Mouse (Mus musculus): ENCODE measurements at regions not wholly inside any gene's neighbourhood (a gene's known extent, or its start where the extent isn't known, plus 50 kb on each side); places are given as distances from the start of the nearest gene placed in this dataset.

DNA sequence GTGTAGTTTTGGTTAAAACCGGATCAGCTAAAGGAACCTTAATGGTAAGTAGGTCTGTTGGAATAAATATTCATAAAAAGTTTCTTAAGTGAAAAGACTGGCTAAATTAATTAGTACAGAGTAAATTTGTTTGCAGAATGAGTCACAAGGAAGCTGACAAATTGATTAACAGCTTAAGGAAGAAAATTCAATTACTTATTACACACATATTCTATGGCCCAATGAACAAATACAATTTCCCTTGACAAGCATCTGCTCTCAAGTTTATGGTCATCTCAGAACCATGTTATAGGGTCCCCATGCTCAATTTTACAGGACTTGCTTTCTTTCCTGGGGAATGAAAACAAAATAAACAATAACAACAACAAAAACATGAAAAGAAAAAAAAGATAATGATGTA, 231.4 kb upstream of the Frg1 start:
- no peak for DNase-seq

DNA sequence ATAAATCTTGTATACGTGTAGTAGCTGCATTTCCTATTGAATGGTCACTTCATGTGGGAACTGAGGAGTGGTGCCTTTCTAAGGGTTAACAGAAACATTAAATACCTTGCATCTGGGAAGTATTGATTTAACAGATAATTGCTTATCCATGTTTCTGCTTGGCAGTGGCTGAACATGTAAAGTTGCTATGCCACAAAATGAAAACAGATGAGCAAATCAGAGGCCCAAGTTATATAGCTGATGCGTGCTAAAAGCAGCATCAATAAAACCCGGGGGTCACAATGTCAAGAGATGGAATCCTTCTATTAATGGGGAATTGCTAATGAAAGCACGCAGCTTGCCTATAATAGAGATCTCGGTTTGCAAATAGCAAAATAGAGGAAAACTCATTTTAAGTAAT, 227.8 kb upstream of the Frg1 start:
- DNase-seq: no peak

DNA sequence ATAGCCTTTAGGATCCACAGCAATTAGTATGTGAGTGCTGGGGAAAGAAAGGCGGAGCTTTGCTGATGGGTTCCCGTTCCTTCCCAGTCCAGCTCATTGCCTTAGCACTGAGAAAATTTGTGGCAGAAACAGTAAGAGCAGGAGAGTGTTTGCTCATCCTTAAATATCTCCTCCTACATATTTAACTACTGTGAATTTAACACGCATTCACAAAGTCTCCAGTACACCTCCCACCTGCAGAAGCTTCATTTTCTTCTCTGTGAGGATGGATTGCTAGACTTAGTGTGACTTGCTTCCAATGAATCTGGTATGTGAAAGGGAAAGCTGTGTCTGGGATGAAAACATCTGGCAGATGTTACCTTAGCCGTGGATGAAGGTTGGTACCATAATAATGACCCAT, 207.0 kb upstream of the Frg1 start:
- no peak for DNase-seq

DNA sequence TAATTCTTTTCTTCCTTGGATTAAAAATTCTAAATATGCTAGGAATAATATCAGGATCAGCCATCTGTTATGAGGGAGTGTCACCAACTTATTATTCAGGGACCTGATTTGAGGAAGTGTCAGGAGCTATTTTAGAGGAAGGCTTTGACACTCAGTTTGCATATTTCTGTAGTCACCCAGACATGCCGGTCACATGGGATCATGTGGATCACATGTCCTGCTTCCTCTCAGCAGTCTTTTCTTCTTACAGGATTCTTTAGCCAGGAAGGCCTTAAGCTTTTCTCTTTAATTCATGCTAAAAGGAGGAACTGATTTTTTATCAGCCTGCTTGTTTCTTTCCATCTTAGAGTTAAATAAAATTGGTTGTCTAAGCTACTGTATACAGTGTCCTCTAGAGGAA, 183.4 kb upstream of the Frg1 start:
- no peak for DNase-seq

DNA sequence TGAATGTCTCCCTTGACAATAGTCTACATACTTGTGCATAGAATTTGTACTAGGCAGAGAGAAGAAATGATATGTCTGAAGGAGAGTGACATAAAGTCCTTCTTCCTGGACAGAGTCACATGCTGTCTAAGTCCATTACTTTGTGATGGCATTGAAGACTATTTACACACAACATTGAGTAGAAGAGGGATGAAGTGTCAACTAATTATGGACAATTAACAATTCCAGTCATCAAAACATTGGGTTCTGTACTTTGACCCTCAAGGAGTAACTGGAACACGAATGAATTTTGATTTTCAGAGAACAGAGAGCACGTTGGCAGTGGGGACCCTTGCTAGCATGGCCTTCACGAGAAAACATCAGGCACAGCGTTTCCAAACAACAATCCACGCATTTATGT, 177.6 kb upstream of the Frg1 start:
- DNase-seq: no peak

DNA sequence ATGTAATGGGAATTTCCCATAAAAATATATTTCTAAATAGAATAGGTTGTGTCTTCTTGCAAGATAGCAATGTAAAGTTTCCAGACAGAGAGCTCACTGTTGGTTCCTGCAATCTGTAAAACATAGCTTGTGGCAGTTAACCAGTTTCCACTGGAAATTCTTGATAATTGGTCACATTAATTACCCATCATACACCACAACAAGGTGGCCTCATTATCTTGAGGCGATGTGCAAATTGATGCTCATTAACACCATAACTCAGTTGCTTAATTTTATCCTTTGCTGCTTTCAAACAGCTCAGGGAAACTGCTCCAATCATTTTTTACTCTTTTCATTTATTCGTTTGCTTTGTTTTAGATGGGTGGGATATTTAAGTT, 176.8 kb upstream of the Frg1 start:
- no peak for DNase-seq

DNA sequence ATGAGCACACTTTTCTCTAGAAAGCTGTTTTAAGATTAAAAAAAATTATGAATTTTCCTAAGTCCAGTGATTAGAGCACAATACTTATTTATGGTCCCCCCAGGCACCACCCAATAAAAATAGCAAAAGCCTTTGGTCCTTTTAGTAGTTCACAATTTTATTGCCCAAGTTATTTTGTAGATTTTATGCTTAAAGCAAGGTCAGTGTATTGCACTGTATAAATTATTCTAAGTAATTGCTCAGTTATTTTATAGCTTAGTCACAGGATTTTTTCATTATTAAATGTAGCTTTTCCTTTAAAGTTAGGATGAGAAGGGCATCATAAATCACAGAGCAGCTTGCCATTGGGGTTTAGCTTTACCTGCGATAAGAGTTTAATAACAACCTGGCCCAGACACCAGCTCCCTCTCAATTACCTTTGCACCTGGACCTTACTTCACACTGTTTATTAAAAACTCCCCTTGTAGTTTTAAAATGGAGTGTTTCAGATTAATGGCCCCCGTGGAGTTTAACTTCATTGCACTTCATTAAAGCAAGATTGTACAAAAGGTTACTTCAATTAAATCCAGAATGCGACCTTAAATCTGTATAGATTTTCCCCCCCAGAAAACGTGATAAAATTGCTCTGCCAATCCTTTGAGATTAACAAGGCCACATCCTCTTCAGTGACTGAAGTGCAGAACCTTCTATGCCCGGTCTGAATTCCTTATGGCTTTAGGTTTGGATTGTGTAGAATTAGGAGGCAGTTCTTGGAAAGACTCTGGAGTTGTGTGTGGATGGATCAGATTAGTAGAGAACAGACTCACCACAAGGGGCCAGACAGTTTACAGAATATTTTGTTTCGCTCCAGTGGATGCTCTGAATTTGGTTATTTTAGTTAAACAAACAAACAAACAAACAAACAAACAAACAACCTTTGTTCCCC, 176.1 kb upstream of the Frg1 start:
- no peak for DNase-seq

DNA sequence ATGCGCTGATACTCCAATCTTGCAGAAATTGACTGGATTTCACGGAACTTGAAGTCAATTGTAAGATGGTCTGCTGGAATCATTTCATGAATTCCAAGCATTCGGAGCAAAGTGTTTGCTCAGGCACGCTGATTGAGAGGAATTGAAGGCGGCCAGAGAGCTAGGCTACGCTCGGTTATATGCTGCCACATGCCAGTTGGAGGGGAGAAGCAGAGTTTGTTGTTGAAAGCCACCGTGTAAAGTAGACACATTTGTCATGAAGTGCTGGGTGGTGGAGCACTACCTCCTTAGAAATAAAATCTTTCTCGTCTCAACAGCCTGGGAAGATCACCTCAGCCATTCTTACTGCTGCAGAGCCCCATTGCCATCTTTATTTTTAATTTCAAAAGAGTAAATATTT, 175.3 kb upstream of the Frg1 start:
- DNase-seq: no peak

DNA sequence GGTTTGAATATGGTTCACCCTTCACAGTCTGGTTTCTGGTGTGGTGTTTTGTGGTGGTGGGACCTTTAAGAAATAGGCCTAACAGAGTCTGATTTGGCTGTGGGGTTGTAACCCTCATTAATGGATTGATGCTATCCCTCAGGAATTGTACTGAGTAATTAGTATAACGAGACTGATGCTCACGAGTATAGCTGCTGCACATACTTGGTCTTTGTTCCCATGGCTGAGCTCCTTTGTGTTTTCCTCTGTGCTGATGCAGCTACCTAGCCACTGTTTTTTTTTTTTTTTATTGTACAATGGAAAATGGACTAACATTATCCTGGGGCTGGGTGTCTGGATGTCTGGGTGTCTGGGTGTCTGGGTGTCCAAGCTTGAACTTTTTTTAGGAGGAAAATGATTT, 171.3 kb upstream of the Frg1 start:
- DNase-seq: no peak

DNA sequence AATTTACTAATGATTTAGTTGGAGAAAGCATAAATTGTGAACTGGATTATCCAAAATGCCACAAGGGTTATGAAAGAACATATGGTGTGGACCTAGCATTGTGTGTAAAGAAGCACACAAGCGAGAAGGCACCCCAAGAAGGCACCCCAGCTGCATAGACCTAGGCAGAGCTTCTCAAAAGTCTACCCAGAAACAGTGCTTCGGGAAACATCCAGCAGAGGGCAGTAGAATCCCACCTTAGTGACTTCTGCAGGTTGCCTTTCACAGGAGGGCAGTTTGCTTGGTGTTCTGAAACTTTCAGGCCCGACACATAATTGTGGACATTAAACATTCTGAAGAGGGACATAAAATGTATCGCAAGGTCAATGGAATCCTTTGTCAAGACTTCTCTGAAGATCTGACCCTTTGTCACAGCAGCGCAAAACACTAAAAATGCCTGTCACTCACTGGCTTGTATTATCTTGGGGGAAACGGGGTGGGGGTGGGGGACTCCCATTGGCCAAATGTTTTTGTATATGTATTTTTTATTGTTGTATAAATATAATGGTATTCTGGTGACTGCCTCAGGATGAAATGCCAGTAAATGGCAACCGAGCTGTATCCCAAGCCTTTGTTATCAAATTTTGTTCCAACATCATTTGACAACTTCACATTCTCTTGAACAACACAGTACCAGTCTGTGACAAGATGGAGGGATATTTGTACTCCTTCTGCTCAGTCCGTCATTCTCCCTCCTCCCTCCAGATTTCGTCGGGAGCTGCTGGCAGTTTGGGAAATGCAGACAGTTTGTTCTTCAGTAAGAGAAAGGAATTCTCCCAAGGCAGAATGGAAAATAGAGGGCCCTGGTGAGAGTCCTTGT, 156.4 kb upstream of the Frg1 start:
- peak; percentile 65 for DNase-seq

DNA sequence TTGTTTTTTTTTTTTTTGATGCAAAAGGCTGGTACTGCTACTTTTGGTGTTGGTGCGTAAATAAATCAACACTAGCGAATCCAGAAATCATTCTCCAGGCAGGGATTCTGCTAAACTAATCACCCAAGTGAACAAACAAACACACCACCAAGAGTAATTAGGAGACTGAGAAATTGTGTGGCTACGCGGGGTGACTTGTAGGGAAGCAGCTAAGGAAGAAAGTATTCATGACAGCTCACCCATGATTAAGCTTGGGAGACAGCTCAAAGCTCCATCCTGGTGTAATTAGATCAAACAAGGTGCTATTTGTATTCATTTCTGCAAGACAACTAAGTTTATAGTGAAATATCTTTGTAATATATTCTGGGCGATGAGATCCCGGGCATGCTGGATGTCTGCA, 153.7 kb upstream of the Frg1 start:
- no peak for DNase-seq

DNA sequence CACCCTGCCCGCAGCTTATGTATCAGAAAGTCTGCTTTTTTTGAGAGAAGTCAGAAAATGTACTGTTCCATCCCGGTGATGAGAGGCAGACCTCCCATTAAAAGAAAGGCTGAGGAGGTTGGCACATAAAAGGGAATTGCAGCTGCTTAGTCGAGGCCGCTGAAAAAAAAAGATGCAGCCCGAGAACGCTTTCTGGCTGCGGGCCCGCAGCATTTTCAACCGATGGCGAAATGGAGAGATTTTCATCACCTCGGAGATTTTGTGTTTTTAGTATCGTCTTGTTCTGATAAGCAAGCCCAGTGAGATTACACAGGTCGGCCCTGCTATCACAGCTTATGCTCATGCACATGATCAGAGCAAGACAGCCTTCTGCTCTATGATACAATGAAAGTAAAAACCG, 145.1 kb upstream of the Frg1 start:
- no peak for DNase-seq

DNA sequence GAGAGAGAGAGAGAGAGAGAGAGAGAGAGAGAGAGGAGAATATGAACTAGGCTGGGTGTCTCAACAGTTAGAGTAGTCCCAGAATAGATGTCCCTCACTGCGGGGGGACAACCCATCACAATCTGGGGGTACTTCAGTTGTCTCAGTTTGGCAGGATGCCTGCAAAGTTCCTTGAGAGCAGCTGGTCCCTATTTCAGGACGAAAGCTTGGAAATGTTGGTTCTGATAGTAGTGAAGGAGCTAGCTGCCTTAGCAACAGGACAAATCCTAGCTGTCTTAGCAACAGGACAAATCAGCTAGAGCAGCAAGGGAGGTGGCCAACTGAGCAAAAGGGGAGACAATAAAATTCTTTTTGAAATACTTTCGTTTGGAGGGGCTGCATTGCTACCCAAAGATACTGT, 139.9 kb upstream of the Frg1 start:
- no peak for DNase-seq

DNA sequence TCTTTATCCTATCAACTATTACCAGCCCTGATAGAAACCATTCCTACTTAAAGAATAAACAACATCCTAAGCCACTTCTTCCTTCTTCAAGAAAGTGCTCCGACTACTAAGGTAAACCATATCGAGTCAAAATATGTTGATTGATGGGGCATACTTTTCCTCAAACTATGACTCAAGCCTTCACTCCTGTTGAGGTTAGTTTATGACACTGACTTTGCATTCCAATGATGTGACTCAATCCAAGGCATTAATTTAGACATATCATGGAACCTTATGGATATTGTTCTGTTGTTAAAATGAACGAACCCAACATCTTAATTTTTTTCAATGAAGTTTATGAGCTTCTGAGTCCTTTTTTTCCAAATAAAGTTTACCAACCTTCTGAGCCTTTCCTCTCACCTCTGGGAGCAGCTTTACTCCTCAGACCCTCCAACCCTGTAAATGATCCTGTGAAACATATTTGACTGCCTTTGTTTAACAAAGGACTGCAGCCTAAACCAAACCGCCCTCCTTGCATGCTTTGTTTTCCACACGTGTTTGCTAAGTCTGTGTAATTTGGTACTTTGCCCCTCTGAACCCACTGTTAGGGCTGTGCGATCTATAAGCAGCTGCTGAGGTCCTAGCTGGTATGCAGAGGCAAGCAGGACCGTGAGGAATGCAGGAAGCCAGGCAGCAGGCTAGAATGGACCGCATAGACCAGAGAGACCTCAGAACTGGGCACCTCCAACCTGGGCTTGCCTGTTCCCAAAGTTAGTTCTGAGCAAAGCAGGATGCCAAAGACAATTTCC, 136.1 kb upstream of the Frg1 start:
- no peak for DNase-seq

DNA sequence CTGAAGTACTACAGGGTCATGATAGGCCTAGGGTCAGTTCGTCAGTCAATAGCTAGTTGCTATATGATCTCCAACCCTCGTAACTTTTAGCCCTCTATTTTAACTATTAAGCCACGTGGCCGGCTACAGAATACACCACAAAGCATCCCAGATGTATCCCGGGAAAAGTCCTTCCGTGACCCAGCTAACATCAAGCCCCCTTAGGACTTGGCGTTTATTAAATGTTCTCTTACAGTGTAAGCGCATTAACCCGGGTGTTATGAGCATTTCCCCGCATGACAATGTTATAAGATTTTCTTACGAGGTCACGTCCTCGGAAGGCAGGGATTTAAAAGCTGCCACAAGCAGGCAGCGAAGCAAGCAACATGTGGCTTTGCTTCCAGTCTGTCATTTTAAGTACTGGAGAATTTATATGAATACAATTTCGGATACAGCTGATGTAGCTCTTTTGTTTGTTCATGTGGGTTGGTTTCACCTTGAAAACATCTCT, 135.1 kb upstream of the Frg1 start:
- no peak for DNase-seq

DNA sequence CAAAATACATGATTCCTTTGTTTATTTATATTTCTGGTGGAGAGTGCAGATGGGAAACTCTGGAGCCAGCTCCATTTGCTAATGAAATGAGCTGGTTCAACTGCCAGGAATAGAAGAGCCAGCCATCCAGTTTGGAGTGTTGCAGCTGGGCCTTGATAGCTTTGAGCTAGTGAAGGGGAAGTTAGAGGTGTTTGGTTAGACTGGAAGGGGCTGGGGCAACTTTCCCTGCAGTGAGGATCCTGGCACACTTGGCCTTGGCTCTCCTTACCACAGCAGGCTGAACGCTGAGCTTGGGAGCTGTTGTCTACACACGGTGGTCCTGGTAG, 133.2 kb upstream of the Frg1 start:
- no peak for DNase-seq

DNA sequence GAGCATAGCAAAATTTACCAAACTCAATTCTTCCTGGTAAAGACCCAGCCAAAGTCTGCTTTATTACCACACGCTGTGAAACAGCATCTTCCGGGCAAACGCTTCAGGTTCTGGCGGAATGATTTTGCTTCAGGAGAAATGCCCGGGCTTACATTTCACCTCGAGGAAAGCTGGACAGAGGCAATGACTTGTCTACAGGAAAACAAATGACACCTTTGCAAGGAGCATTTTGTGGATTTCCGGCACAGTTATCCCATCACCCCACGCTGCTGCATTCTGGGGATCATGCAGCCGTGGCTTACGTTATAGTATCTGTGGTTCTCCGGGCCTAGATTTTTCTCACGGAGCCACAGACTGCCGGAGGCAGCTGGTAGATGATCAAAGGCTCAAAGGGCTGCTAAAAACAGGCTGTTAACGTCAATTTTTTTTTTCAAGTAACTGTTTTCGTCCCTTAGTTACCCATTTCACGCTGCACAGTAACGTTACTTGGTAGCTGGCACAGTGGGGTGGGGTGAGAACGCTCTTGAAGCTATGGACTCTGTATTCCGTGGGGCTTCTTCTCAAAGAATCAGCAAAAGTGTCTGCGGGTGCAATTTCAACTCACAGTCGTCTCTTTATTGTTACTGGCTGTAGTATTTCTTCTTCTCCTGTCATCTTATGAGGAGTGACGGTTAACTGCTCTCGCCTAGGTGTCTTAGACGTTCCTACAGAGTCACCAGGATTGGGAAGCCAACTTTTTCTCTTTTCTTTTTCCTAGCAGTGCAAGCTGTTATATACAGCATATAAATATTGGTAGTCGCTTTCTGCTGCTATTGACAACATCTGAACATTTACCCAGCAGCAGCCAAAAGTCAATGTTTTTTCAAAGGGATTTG, 132.6 kb upstream of the Frg1 start:
- no peak for DNase-seq

DNA sequence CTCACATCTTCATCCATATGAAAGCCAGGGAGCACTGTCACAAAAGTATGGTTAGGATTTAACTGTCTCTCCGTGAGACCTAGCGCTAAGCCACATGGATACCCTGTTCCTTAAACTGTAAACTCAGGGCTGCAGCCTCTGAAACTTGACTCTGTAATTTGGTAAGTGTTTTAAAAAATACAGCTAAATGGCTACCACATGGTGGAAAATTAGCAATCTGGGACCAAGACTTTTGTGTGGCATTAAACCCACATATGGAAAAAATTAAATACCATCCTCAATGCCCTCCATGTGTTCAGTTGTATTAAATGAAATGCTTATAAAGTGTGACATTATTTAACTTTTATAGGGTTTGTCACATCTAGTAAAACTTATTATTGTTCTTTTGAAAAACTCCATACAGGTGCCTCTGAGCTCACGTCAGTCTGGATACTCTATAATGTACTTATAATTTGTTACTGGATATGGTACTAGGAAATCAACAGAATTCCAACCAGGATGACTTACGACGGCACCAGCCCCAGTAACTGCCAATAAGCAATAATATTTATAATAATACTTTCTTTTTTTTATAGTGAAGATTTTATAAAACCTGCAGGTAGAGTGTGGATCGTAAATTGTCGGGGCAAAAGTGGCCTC, 131.0 kb upstream of the Frg1 start:
- no peak for DNase-seq

DNA sequence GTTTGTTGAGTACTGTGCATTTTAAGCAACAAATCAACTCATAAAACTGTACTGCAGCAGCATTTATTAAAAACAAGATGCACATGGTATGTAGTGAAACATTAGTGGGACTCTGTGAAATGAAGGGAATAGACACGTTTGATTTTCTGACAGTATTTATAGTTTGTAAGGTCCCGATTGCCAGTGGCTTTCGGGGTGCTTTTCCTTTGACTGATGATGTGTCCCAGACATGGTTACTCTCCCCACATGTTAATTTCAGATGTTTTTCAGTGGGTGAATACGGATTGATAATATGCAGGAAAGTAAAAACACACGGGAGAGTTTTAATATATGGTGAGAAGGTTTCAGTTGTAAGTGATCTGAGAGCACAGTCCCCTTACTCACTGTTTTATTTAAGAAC, 115.3 kb upstream of the Frg1 start:
- no peak for DNase-seq

DNA sequence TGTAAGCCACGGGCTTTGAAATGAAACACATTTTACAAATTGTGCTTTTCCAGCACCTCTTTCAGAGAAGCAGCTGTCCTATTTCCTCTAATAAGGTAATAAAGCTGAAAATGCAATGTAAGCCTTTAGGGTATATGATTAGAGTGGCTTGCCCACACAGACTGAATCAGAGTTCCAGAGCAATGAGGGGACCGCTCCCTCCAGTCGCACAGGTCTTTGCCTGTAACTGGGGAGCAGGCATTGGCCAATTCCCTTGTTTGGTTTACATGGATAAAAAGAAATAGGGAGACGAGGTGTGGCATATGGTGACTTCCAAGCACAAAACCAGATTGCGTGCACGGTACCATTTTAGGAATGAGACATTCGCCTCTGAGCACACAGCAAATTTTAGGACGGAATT, 112.7 kb upstream of the Frg1 start:
- DNase-seq: no peak

DNA sequence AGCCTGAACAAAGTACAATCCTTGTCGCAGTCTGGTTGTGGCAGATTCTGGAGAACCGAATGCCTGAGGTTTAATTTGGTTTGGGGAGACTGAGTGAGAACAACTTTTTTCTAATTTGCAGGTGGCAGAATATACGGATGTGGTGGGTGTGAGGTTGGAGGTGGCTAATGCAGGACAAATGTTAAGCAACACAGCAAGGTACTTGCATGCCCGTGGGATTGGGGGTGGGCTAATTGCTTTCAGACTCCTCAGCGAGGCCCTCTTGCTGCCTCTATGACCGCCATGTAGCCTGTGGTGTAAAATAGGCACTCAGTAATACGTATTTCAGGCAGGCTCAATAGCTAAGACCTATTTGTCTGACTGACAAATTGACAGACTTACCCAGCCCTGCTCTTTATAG, 109.4 kb upstream of the Frg1 start:
- no peak for DNase-seq

DNA sequence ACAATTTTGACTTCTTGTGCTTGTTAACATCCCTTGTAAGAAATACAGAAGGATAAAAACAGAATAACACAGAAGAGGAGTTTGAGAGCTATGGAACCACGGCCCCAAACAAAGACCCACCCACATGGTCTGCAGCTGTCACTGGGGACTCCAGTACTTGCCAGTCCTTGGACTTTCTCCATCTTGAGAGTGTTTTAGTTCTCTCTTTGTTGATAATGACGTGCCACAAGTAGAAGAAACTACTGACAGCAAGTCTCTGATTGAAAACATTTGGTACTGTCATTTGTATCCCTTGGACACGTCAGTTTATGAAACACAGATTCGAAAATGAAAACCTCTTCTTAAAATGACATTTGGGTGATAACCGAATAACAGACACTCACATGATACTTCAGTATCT, 68.3 kb upstream of the Frg1 start:
- no peak for DNase-seq

Data from kidney, adult 9 months (tissue).